Mouse (Mus musculus) olfactory bulb, adult 2 months (tissue): ENCODE data around the gene Nelfe.

Experiments used
- CTCF ChIP-seq: fragments of 200-500 bp; IDR thresholded peaks from 2 replicates; pipeline ENCODE4 v1.5.1; 2012; ENCODE audit warnings: low read depth, mild to moderate bottlenecking, low read length, moderate library complexity; ENCODE audit not compliant: insufficient read depth
- POLR2A ChIP-seq: fragments of 200-500 bp; IDR thresholded peaks from 2 replicates; pipeline ENCODE4 v1.6.1; 2012; ENCODE audit warnings: mild to moderate bottlenecking, low read depth, low read length, moderate library complexity; ENCODE audit not compliant: insufficient read depth

DNA sequence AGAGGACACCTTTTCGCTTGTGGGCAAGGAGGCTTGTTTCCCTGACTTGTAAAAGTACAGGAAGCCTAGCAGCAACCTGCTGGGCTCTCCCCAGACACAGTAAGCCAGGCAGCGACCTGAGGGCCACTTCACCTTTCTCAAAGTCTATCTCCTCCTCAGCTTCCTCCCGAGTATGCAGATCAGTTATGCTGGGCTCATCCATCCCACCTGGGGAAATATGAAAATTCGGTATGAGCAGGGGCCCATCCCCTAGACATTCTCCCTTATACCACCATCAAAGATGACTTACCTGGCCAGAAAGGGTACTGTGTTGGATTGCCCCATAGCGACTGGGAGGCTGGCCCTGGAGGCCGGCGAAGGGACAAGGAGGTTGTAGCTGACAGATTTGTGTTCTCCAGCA lies 2.6 kb upstream of the Nelfe start:
- TF ChIP-seq CTCF (no peak), POLR2A (no peak)
